Mouse (Mus musculus) C2C12 (cell line): ENCODE data around the gene Nfkbib. TPM values are rescaled to one million over a fixed set of nuclear protein-coding genes. Genes with fewer than 3 reads are reported as not detected.

Experiments used
- H3K27me3 ChIP-seq: one replicate; pipeline ENCODE4 v1.6.1; 2011; ENCODE audit not compliant: control insufficient read depth, insufficient read depth, insufficient read length
- H3K36me3 ChIP-seq: one replicate; pipeline ENCODE4 v1.6.1; 2011; ENCODE audit not compliant: control insufficient read depth, insufficient read depth
- H3K4me3 ChIP-seq: one replicate; pipeline ENCODE4 v1.5.1; 2011; ENCODE audit warnings: mild to moderate bottlenecking, control low read depth; ENCODE audit not compliant: poor library complexity, insufficient read depth, severe bottlenecking
- H3K79me2 ChIP-seq: one replicate; pipeline ENCODE4 v1.6.1; 2011; ENCODE audit not compliant: control insufficient read depth, insufficient read depth
- H3K79me3 ChIP-seq: one replicate; pipeline ENCODE4 v1.6.1; 2011; ENCODE audit warnings: low read depth, control low read depth
- H3ac ChIP-seq: one replicate; pipeline ENCODE3; 2011; ENCODE audit warnings: low read depth; ENCODE audit not compliant: control insufficient read depth, insufficient read length
- CEBPB ChIP-seq: IDR thresholded peaks from one replicate; pipeline ENCODE4 v1.6.1; 2011; ENCODE audit warnings: low read depth, mild to moderate bottlenecking, control low read depth, moderate library complexity
- CTCF ChIP-seq: IDR thresholded peaks from one replicate; pipeline ENCODE4 v1.5.1; 2011; ENCODE audit not compliant: control insufficient read depth, insufficient read depth, insufficient read length
- FOSL1 ChIP-seq: IDR thresholded peaks from one replicate; pipeline ENCODE4 v1.8.0; 2011; ENCODE audit warnings: mild to moderate bottlenecking, low read length; ENCODE audit not compliant: poor library complexity, insufficient read depth, severe bottlenecking
- MAX ChIP-seq: IDR thresholded peaks from one replicate; pipeline ENCODE4 v1.6.1; 2011; ENCODE audit warnings: mild to moderate bottlenecking, control low read depth
- MYOD1 ChIP-seq: IDR thresholded peaks from one replicate; pipeline ENCODE4 v1.6.1; 2011; ENCODE audit warnings: low read depth; ENCODE audit not compliant: control insufficient read depth, insufficient read length
- MYOG ChIP-seq: IDR thresholded peaks from one replicate; pipeline ENCODE4 v1.6.1; 2011; ENCODE audit not compliant: control insufficient read depth, insufficient read length; ENCODE audit errors: extremely low read depth
- USF1 ChIP-seq: IDR thresholded peaks from one replicate; pipeline ENCODE4 v1.6.1; 2011; ENCODE audit warnings: low read depth, mild to moderate bottlenecking, control low read depth, moderate library complexity
- polyA plus RNA-seq: library from polyadenylated mRNA; unstranded; fragments of >200 nt; fragmentation: generic; extraction: Trizol; gene quantifications from one replicate; pipeline ENCODE4 v1.2.1, GENCODE M21; 2012; ENCODE audit warnings: missing spikeins

Nfkbib gene
- polyA plus RNA-seq, 1 experiment: 45.1 TPM

DNA sequence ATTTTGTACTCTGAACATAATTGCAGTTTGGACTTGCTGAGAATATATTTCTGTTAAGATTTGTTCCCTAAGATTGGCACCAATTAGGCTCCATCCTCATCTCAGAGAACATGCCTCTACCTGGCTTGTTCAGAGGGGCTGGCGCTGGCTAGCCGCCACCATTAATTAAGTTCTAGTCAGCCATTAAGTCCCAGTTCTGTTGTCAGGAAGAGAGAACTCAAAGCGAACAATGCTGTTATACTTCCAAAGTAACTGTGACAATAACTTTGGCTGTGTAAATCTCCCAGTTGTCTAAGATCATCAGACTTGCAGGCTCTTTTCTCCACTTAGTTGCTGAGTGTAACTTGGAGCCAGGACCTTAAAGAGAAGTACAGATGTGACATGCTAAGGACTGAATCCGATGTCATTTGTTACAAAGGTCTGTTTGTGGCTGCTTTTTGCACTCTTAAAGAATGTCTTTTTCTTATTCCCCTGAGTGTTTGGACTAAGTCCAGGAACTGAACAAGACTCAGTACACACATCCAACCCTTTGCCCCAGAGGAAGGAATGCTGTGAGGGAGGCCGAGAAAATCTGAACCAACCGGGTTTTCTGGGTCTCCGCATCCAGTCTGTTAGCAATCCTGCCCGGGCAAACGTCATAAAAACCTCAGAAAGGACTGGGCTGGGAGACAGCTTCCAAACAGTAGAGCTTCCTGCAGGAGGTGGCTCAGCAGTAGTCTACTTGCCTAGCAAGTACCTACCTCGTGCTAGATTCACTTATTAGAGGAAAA, 34.8 kb upstream of the Nfkbib start:
- no peak overlapping the region for H3K4me3 ChIP-seq

GRCm38 (mm10) chr7:28801451-28801850, 34.1 kb upstream of the Nfkbib start:
- TF ChIP-seq CEBPB: no peak
- TF ChIP-seq MYOD1: no peak
- TF ChIP-seq USF1: no peak
- no peak for TF ChIP-seq MYOG
- no peak for TF ChIP-seq FOSL1
- TF ChIP-seq CTCF: no peak
- no peak for TF ChIP-seq MAX
- Histone ChIP-seq H3K36me3 (no peaks in the 10 kb centered on the region), H3ac (no peak overlapping the region), H3K27me3 (no peaks in the 10 kb centered on the region), H3K4me3 (no peak overlapping the region), H3K79me2 (no peaks in the 10 kb centered on the region), H3K79me3 (no peaks in the 10 kb centered on the region)

More for the DNA sequence above, 34.8 kb upstream of the Nfkbib start:
- no peaks in the 10 kb centered on the region for H3K79me3 ChIP-seq
- no peaks in the 10 kb centered on the region for H3K79me2 ChIP-seq
- H3K27me3 ChIP-seq: no peaks in the 10 kb centered on the region
- H3ac ChIP-seq: no peak overlapping the region
- no peaks in the 10 kb centered on the region for H3K36me3 ChIP-seq
- TF ChIP-seq USF1 (no peak), MYOD1 (no peak), MAX (no peak), MYOG (no peak), FOSL1 (no peak), CEBPB (no peak), CTCF (no peak)

- no peaks in the 10 kb centered on the region for H3K79me2 ChIP-seq
- H3K27me3 ChIP-seq: no peaks in the 10 kb centered on the region
- H3ac ChIP-seq: no peak overlapping the region
- H3K36me3 ChIP-seq: no peaks in the 10 kb centered on the region
- no peaks in the 10 kb centered on the region for H3K79me3 ChIP-seq
- no peak overlapping the region for H3K4me3 ChIP-seq
- TF ChIP-seq CEBPB: no peak
- no peak for TF ChIP-seq MYOG
- TF ChIP-seq CTCF: no peak
- no peak for TF ChIP-seq FOSL1
- TF ChIP-seq MYOD1: no peak
- TF ChIP-seq MAX: no peak
- no peak for TF ChIP-seq USF1
These were observed 32.7 kb upstream of the Nfkbib start for GRCm38 (mm10) chr7:28799994-28800393.

- no peaks in the 10 kb centered on the region for H3K79me3 ChIP-seq
- H3K4me3 ChIP-seq: no peak overlapping the region
- TF ChIP-seq USF1 (no peak), CTCF (peak; percentile 97), CEBPB (no peak), MYOG (no peak), MYOD1 (no peak), FOSL1 (no peak), MAX (no peak)
- H3K79me2 ChIP-seq: no peaks in the 10 kb centered on the region
- no peak overlapping the region for H3ac ChIP-seq
- H3K27me3 ChIP-seq: no peaks in the 10 kb centered on the region
- no peaks in the 10 kb centered on the region for H3K36me3 ChIP-seq
These were observed 29.3 kb upstream of the Nfkbib start for GRCm38 (mm10) chr7:28796562-28796975.

GRCm38 (mm10) chr7:28795832-28796231, 28.5 kb upstream of the Nfkbib start:
- no peak overlapping the region for H3ac ChIP-seq
- H3K36me3 ChIP-seq: no peaks in the 10 kb centered on the region
- H3K27me3 ChIP-seq: no peaks in the 10 kb centered on the region
- TF ChIP-seq MYOD1: no peak
- no peak for TF ChIP-seq MYOG
- no peak for TF ChIP-seq USF1
- no peak for TF ChIP-seq CTCF
- TF ChIP-seq FOSL1: no peak
- TF ChIP-seq MAX: no peak
- TF ChIP-seq CEBPB: no peak
- H3K79me3 ChIP-seq: no peaks in the 10 kb centered on the region
- no peak overlapping the region for H3K4me3 ChIP-seq
- H3K79me2 ChIP-seq: no peaks in the 10 kb centered on the region

DNA sequence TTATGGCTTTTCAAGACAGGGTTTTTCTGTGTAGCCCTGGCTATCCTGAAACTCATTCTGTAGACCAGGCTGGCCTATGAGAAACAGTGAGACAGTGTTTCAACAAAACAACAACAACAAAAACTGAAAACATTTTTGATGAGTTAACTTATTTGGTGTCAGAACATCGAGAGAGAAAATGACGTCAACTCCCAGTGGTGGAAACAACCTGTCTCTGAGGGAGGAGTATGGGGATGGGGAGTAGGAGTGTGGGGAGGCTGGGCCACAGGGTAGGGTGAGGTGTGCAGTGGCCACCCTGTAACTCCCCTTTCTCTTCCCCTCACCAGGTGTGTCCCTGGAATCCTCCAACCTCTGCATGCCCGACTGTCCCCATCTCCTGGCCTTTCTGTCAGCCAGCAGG, 27.2 kb upstream of the Nfkbib start:
- H3K27me3 ChIP-seq: no peaks in the 10 kb centered on the region
- no peaks in the 10 kb centered on the region for H3K79me2 ChIP-seq
- TF ChIP-seq MYOD1: no peak
- no peak for TF ChIP-seq USF1
- no peak for TF ChIP-seq CEBPB
- TF ChIP-seq CTCF: no peak
- no peak for TF ChIP-seq FOSL1
- no peak for TF ChIP-seq MAX
- TF ChIP-seq MYOG: no peak
- no peaks in the 10 kb centered on the region for H3K36me3 ChIP-seq
- no peak overlapping the region for H3ac ChIP-seq
- H3K4me3 ChIP-seq: no peak overlapping the region
- no peaks in the 10 kb centered on the region for H3K79me3 ChIP-seq
